Mouse (Mus musculus) embryonic facial prominence, embryonic 10.5 days (tissue): Measurements from ENCODE around the gene Arpc1b. TPM values are rescaled to one million over a fixed set of nuclear protein-coding genes. Genes with fewer than 3 reads are reported as not detected.
"Not testable (repeated sequence)": the region's sequence is repeated elsewhere in the genome, so short reads cannot be mapped to it uniquely, and the experiment has no call there.

Source experiments
- DNase-seq: peaks from one replicate; pipeline ENCODE4 v3.0.0-alpha.2; 2017; ENCODE audit warnings: low spot score
- H3K27ac ChIP-seq: fragments of 300-500 bp; sonication (generic); replicated peaks from 2 replicates; pipeline ENCODE4 v1.5.1; 2016; ENCODE audit warnings: mild to moderate bottlenecking
- H3K27me3 ChIP-seq: fragments of 300-500 bp; sonication (generic); replicated peaks from 2 replicates; pipeline ENCODE4 v1.6.1; 2016; ENCODE audit warnings: low read depth, mild to moderate bottlenecking; ENCODE audit not compliant: poor library complexity, severe bottlenecking
- H3K36me3 ChIP-seq: fragments of 300-500 bp; sonication (generic); replicated peaks from 2 replicates; pipeline ENCODE4 v1.6.1; 2016; ENCODE audit warnings: mild to moderate bottlenecking, moderate library complexity
- H3K4me1 ChIP-seq: fragments of 300-500 bp; sonication (generic); 2 replicates; pipeline ENCODE4 v1.6.1; 2016
- H3K4me3 ChIP-seq: fragments of 300-500 bp; sonication (generic); 2 replicates; pipeline ENCODE4 v1.5.1; 2016; ENCODE audit warnings: mild to moderate bottlenecking, moderate library complexity
- H3K9me3 ChIP-seq: fragments of 300-500 bp; sonication (generic); 2 replicates; pipeline ENCODE4 v1.6.1; 2016; ENCODE audit warnings: mild to moderate bottlenecking
- WGBS: fragments of 180-500 bp; shearing (Covaris S2); methylation state at CpG from one replicate; pipeline ENCODE4 v1.1.7; 2016; 5-methylcytosine and 5-hydroxymethylcytosine counted together
- polyA plus RNA-seq: library from polyadenylated mRNA; unstranded; fragments of >200 nt; fragmentation: Nextera tagmentation; extraction: Ambion mirVana; gene quantifications from 2 replicates; pipeline ENCODE4 v1.2.1, GENCODE M21; 2016

Gene Arpc1b
- polyA plus RNA-seq, result 95.4 and 97.9 TPM in 2 replicates

DNA sequence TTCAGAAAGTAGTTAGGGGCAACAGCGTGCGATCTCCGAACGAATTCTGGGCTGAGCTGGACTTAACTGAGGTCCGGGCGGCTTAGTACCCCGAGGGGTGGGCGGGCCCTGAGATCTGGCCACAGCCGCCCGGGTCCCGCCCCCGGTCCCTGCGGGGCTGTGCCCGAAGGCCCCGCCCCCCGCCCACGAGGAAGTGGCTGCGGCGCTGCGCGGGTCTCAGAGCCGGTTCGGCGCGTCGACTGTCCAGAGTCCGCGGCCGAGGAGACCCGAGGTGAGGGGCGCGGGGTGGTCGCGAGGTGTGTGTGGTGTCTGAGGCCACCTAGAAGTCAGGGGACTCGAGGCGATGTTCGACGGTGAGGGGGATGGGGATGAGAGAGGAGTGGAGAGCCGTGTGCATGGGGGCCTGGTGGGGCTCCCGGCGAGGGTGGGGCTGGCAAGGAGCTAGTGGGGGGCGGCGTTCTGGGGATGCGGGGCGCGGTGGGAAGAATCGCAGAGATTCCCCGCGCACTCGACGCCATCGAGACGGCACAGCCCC is at the start of gene Arpc1b:
Gene Arpc1b (plus strand): TSS at position 145 of the 535 bp plus-strand sequence.
- no peaks in the 10 kb centered on the region for H3K9me3 ChIP-seq
- under 1% methylated on average over 53 of the region's 53 CpGs for WGBS
- peaks cover 35% of the 10 kb centered on the region for H3K27me3 ChIP-seq
- peaks cover 13% of the 10 kb centered on the region for H3K4me1 ChIP-seq
- H3K4me3 ChIP-seq, result peak within 1 kb of the TSS; percentile 67
- H3K36me3 ChIP-seq, result peaks cover 20% of the 10 kb centered on the region
- DNase-seq, result peak; percentile 73
- H3K27ac ChIP-seq, result peak within 1 kb of the TSS; percentile 73

DNA sequence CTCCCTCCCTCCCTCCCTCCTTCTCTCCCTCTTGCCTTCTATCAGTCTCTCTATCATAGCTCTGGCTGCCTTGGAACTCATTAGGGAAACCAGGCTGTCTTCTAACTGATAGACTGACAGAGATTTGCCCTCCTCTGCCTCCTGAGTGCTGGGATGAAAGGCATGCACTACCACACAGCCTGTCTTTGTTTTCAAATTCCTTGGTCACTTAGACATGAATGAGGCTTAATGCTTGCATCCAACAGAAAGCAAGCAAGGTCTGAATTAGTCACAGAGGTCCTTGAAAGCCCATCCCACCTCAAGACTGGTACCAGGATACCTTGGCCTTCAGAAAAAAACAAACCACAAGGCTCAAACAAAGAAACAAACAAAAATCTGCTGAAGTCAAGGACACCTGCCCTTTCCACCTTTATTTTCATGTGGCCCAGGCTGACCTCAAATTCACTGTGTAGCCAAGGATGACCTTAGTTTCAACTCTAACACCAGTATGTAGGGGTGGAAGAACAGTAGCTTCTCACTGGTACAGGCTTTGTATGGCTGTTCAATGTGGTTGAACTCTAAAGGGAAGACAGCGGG is 49.2 kb upstream of the Arpc1b start:
- H3K4me3 ChIP-seq, result no peak overlapping the region
- WGBS, result 94% methylated on average over 1 of the region's 1 CpGs
- no peak for DNase-seq
- H3K27me3 ChIP-seq, result no peaks in the 10 kb centered on the region
- no peaks in the 10 kb centered on the region for H3K4me1 ChIP-seq
- H3K9me3 ChIP-seq, result no peaks in the 10 kb centered on the region
- no peaks in the 10 kb centered on the region for H3K36me3 ChIP-seq
- no peak overlapping the region for H3K27ac ChIP-seq

DNA sequence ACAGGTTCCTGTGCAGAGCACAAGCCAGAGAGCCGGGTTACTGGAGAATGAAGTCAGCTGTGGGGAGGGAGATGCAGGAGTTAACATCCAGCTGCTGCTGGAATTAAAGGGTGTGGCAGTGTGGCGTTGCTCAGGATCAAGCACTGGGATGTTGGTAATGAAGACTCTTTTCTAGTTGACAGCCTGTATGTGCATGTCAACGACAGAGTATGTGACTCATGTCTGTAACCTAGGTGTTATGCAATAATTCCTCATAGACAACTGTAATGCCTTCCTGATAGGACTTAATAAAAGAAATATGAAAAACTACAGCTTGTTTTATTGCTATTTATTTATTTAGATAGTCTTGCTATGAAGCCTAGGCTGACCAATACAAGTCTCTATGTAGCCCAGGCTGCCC is 45.2 kb upstream of the Arpc1b start:
- H3K27me3 ChIP-seq, result no peaks in the 10 kb centered on the region
- H3K36me3 ChIP-seq, result no peaks in the 10 kb centered on the region
- no peaks in the 10 kb centered on the region for H3K9me3 ChIP-seq
- no peak overlapping the region for H3K27ac ChIP-seq
- H3K4me1 ChIP-seq, result no peaks in the 10 kb centered on the region
- no peak for DNase-seq
- H3K4me3 ChIP-seq, result no peak overlapping the region
- 65% methylated on average over 3 of the region's 3 CpGs for WGBS

DNA sequence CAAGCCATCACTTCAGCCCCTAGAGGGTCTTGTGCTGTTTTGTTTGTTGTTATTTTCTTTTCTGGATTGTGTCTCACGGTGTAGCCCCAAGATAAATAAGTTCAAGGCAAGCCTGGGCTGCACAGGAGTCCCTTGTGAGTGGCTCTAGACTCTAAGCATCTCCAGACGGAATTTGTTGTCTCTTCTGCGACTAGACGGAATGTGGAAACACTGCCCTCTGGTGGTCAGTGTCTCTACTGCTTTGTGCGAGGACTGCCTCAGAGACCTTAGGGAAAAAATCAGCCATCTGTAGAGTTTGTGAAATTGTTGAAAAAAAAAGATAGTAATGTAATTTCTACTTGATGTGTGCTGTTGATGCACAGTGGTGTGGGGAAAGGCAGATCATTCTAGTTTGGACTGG is 44.3 kb upstream of the Arpc1b start:
- WGBS, result 1% methylated on average over 5 of the region's 5 CpGs
- H3K4me3 ChIP-seq, result no peak overlapping the region
- H3K4me1 ChIP-seq, result 0 out of 2 replicates have a peak, but pooled peaks cover 2% of the 10 kb centered on the region
- H3K27me3 ChIP-seq, result no peaks in the 10 kb centered on the region
- no peaks in the 10 kb centered on the region for H3K9me3 ChIP-seq
- H3K36me3 ChIP-seq, result no peaks in the 10 kb centered on the region
- DNase-seq, result peak; percentile 79
- H3K27ac ChIP-seq, result no peak overlapping the region

DNA sequence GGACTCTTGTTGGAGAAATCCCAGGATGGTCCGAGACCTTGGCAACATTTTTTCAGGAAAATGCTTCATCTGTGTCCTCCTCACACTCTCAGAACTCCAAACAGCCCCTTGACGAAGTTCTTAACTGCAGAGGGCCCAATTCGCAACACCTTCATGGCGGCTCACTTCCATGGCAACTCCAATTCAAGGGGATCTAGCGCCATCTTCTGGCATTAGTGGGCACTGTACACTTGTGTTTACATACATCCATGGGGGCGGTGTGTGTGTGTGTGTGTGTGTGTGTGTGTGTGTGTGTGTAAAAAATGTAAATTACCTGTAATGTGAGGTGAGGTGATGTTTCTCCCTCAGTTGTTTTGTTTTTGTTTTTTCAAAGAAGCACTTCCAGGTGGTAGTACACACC is 42.7 kb upstream of the Arpc1b start:
- H3K36me3 ChIP-seq, result no peaks in the 10 kb centered on the region
- 0 out of 2 replicates have a peak, but pooled peaks cover 6% of the 10 kb centered on the region for H3K4me1 ChIP-seq
- H3K4me3 ChIP-seq, result no peak overlapping the region
- H3K27me3 ChIP-seq, result no peaks in the 10 kb centered on the region
- WGBS, result 54% methylated on average over 6 of the region's 6 CpGs
- no peak overlapping the region for H3K27ac ChIP-seq
- DNase-seq, result peak; percentile 34
- H3K9me3 ChIP-seq, result no peaks in the 10 kb centered on the region

DNA sequence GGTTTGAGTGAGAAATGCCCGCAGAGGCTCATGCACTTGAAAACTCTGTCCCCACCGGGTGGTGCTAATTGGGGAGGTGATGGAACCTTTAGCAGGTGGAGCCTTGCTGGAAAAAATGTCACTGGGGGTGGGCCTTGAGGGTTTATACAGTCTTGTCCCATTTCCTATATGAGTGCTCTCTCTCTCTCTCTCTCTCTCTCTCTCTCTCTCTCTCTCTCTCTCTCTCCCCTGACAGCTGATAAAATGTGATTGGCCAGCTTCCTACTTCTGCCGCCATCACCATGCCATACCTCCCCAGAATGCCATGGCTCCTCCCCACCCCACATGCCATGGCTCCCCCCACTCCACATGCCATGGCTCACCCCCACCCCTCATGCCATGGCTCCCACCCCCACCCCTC is 38.9 kb upstream of the Arpc1b start:
- Histone ChIP-seq H3K36me3 (no peaks in the 10 kb centered on the region), H3K4me1 (0 out of 2 replicates have a peak, but pooled peaks cover 6% of the 10 kb centered on the region), H3K27me3 (no peaks in the 10 kb centered on the region), H3K4me3 (no peak overlapping the region), H3K27ac (no peak overlapping the region), H3K9me3 (no peaks in the 10 kb centered on the region)
- no peak for DNase-seq
- WGBS, result 59% methylated on average over 3 of the region's 3 CpGs

DNA sequence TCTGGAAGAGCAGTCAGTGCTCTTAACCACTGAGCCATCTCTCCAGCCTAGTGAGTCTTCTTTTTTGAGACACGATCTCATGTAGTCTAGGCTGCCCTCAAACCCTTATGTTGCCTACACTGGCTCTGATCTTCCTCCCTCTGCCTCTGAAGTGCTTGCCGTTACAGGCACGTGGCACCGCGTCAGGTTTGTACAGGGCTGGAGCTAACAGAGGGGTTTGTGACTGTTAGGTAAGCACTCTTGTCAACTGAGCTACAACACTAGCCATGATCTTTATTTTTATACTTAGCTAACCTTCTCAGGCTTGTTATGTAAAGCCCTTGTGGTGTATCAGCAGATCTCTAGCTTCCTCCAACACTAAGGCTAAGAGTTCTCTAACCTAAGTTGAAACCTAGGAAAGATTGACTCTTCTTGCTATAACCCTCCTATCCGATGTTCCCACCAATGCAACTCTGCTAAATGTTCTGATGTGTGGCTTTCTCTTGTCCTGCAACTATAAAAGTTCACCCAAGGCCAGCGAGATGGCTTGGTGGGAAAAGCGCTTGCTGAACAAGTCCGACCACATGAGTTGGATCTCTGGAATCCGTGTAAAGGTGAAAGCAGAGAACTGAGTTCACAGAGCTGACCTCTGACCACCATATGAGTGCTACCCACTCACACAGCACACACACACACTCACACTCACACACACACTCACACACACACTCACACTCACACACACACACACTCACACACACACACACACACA is 32.0 kb upstream of the Arpc1b start:
- Histone ChIP-seq H3K4me3 (no peak overlapping the region), H3K36me3 (peaks cover 14% of the 10 kb centered on the region), H3K4me1 (peaks cover 12% of the 10 kb centered on the region), H3K9me3 (no peaks in the 10 kb centered on the region), H3K27ac (no peak overlapping the region), H3K27me3 (no peaks in the 10 kb centered on the region)
- 91% methylated on average over 10 of the region's 10 CpGs for WGBS
- no peak for DNase-seq

DNA sequence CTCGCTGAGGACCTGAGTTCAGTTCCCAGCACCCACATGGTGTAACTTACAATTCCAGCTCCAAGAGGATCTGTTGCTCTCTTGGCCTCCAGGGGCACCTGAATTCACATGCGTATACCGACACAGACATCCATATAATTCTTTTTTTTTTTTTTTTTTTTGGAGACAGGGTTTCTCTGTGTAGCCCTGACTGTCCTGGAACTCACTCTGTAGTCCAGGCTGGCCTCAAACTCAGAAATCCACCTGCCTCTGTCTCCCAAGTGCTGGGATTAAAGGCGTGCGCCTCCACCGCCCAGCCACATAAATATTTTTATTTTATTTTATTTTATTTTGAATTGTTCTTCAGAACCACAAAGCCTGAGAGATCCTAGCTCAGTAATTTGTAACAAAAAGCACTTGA is 30.8 kb upstream of the Arpc1b start:
- Histone ChIP-seq H3K36me3 (peaks cover 21% of the 10 kb centered on the region), H3K4me3 (peak overlapping the region; percentile 85), H3K4me1 (peaks cover 12% of the 10 kb centered on the region), H3K27ac (peak overlapping the region; percentile 88)
- WGBS, result 53% methylated on average over 6 of the region's 6 CpGs
- DNase-seq, H3K27me3 ChIP-seq, H3K9me3 ChIP-seq: not testable (repeated sequence)

DNA sequence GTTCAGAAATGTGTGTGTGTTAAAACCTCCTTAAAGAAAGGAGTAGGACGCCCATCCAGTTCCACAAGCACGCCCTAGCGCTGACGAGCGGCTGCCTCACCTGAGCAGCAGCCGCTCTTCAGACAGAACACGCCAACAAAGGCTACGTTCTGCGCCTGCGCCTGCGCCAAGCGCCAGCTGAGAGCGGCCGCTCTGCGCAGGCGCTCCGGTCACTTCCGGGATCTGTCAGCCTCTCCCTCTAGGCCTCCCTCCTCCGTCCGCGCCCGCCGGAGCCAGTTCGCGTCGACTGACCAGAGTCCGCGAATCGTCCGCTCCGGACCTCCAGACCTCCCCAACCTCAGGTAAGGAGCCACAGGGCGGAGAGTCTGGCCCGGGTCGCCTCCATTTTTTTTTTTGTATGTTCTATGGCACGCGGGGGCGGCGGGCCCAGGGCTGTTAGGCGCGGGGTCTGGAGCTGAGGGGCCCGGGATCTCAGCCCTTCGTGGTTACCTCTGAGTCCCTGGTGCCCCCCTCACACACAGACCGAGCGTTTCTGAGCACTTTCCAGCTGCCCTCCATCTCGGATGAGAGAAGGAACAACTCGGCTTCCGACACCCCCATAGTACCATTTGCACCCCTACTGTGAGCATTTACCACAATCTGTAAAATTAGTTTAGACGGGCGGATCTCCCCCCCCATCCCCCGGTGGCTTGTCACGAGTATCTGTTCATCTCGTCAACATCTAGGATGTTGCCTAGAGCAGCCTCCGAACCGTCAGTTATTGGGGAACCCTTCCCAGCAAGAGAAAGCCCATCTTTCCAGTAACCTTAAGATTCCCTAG is 30.2 kb upstream of the Arpc1b start, which contains the start of the genes Arpc1a and Kpna7:
Gene Arpc1a (plus strand): TSS at position 199 of the 820 bp plus-strand sequence.
Gene Kpna7 (minus strand): TSS at position 399 of the 820 bp plus-strand sequence.
- no peaks in the 10 kb centered on the region for H3K9me3 ChIP-seq
- 1% methylated on average over 54 of the region's 54 CpGs for WGBS

DNA sequence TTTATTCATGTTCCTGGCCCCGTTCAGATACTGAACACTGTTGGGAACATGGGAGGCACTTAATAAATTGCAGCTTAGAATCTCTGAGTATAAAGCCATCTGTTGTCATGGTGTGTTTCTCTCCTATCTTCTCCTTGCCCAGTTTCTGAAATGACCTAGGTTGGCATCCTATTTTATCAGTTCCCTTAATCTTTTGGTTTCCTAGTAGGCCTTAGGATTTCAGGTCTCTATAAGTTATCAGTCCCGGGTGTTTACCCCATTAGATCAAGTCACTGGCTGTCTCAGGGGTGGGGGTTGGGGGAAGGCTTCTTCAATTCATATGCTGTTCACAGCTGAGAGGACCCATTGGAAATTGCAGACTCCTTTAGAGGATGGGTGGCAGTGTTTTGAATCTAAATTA is 29.2 kb upstream of the Arpc1b start:
- no peak for DNase-seq
- 79% methylated on average over 2 of the region's 2 CpGs for WGBS
- peak overlapping the region; percentile 85 for H3K4me3 ChIP-seq

More for the DNA sequence above, 30.2 kb upstream of the Arpc1b start, which contains the start of the genes Arpc1a and Kpna7:
- Histone ChIP-seq H3K27ac (peak within 1 kb of the TSS; percentile 88), H3K4me1 (peaks cover 12% of the 10 kb centered on the region), H3K27me3 (no peaks in the 10 kb centered on the region), H3K4me3 (peak within 1 kb of the TSS; percentile 85), H3K36me3 (peaks cover 27% of the 10 kb centered on the region)
- peak; percentile 96 for DNase-seq

DNA sequence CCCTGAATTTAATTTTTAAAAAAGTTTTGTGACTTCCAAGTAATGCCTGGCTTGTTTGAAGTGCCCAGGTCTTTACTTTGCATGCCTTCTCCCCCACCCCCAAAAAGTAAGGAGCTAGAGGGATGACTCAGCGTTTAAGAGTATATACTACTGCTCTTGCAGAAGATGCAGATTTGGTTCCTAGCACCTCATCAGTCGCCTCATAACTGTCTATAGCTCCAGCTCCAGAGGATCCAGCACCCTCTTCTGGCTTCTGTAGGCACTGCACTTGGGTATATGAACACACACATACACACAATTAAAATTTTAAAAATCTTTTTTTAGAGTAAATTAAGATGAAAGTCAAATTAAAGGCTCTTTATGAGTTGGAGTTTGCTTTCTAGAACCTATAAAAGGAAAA is 25.8 kb upstream of the Arpc1b start:
- no peak overlapping the region for H3K27ac ChIP-seq
- H3K9me3 ChIP-seq, result no peaks in the 10 kb centered on the region
- peaks cover 12% of the 10 kb centered on the region for H3K4me1 ChIP-seq
- peaks cover 63% of the 10 kb centered on the region for H3K36me3 ChIP-seq
- H3K4me3 ChIP-seq, result no peak overlapping the region
- 90% methylated on average over 2 of the region's 2 CpGs for WGBS
- H3K27me3 ChIP-seq, result no peaks in the 10 kb centered on the region
- DNase-seq, result no peak

More for the DNA sequence above, 29.2 kb upstream of the Arpc1b start:
- Histone ChIP-seq H3K36me3 (peaks cover 32% of the 10 kb centered on the region), H3K27ac (no peak overlapping the region), H3K4me1 (peaks cover 12% of the 10 kb centered on the region), H3K27me3 (no peaks in the 10 kb centered on the region), H3K9me3 (no peaks in the 10 kb centered on the region)

DNA sequence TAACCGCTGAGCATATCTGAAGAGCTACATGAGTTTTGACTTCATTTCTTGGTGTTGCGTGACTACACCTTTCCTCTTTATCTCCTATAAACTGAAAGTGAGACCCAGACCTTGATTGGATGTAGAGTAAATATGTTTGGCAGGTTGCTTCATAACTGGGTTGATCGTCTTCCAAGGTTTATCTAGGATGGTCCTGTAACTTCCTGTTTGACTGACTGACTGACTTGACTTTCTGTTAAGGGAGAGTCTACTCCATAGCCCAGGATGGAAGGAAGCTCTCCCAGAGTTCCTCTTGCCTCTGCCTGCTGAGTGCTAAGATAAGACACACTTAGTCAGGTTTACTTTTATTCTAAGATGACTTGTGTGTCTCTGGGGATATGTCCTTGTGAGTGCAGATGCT is 24.1 kb upstream of the Arpc1b start:
- peaks cover 3% of the 10 kb centered on the region; the same call in 1 of the 2 replicates for H3K4me1 ChIP-seq
- DNase-seq, result no peak
- H3K4me3 ChIP-seq, result no peak overlapping the region
- peaks cover 80% of the 10 kb centered on the region for H3K36me3 ChIP-seq
- no peaks in the 10 kb centered on the region for H3K27me3 ChIP-seq
- no peak overlapping the region for H3K27ac ChIP-seq
- H3K9me3 ChIP-seq, result no peaks in the 10 kb centered on the region
- WGBS, result 93% methylated on average over 3 of the region's 3 CpGs
